Mouse (Mus musculus) C2C12 (cell line): ENCODE data around the gene Ppp1r2.

ENCODE experiments used
- CEBPB ChIP-seq: IDR thresholded peaks from one replicate; pipeline ENCODE4 v1.6.1; 2011; ENCODE audit warnings: low read depth, mild to moderate bottlenecking, control low read depth, moderate library complexity
- CTCF ChIP-seq: IDR thresholded peaks from one replicate; pipeline ENCODE4 v1.5.1; 2011; ENCODE audit not compliant: control insufficient read depth, insufficient read depth, insufficient read length
- MAX ChIP-seq: IDR thresholded peaks from one replicate; pipeline ENCODE4 v1.6.1; 2011; ENCODE audit warnings: mild to moderate bottlenecking, control low read depth
- MYOD1 ChIP-seq: IDR thresholded peaks from one replicate; pipeline ENCODE4 v1.6.1; 2011; ENCODE audit warnings: low read depth; ENCODE audit not compliant: control insufficient read depth, insufficient read length
- USF1 ChIP-seq: IDR thresholded peaks from one replicate; pipeline ENCODE4 v1.6.1; 2011; ENCODE audit warnings: low read depth, mild to moderate bottlenecking, control low read depth, moderate library complexity

- TF ChIP-seq CTCF (no peak), MAX (no peak), USF1 (no peak), MYOD1 (no peak), CEBPB (no peak)
Measured at GRCm38 (mm10) chr16:31300467-31300866, 25.4 kb upstream of the Ppp1r2 start.
